Mouse (Mus musculus): ENCODE data around the gene Clns1a.

The Clns1a gene

GRCm38 (mm10) chr7:97766406-97767166 lies 70.2 kb downstream of the Clns1a start:
- no peak for DNase-seq

- DNase-seq: no peak
These were observed 71.4 kb downstream of the Clns1a start for GRCm38 (mm10) chr7:97767841-97768240.

- DNase-seq: no peak
These were observed 72.6 kb downstream of the Clns1a start for GRCm38 (mm10) chr7:97769020-97769419.
